ENCODE assay signal across 8 mouse cellular contexts in the genomic region with DNA sequence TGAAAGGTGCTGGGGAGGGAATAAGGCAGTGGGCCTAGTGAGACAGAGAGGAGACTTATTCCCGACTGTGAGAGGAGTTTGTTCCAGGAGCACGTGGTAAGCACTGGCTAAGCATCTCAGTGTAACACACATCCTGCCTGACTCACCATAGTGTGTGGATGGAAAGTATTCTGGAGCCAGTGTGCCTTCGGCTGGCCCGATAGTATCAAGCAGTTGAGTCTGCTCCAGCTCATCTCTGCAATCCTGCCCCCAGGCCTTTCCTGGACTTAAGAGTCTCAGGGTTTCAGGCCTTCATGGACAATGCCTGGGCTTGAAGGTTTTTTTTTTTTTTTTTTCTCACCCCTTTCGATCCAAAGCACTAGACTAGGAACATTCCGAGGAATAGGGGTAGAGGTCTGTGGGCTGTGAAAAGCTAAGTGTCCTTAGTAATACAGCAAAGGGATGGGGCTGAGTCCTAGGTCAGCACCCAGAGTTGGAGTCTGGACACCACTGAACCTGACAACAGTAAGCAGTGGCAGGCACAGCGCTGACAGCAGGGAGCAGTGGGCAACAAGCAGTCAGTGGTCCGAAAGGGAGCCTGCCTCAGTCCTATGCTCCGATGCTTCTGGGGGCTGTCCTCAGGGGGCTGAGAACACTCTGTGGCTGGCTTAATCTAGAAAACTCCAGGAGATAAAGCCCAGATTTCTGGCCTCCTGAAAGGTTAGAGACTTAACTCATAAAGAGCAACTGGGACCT. TPM values are rescaled to one million over a fixed set of nuclear protein-coding genes. Genes with fewer than 3 reads are reported as not detected.
DNase-seq lines count a peak whose midpoint lies in the region; ATAC-seq and TF ChIP-seq lines count a peak whose summit lies in the region.

No protein-coding gene starts in this region.

- peak; percentile 24; the same call in 1 of the 2 replicates for ATAC-seq in lung, embryonic 14.5 days (ENCODE audit: insufficient read depth)
- ATAC-seq in forebrain, postnatal 0 days, result peak; percentile 7
- peak; percentile 47 for ATAC-seq in hindbrain, embryonic 13.5 days (ENCODE audit: low FRiP score)
- peak; percentile 25; the same call in 1 of the 2 replicates for ATAC-seq in limb, embryonic 13.5 days (ENCODE audit: low FRiP score, low read depth)

- peak overlapping the region; percentile 98 for H3K9ac ChIP-seq in lung, embryonic 14.5 days
- peak overlapping the region; percentile 98 for H3K9ac ChIP-seq in forebrain, postnatal 0 days
- H3K9ac ChIP-seq in hindbrain, embryonic 13.5 days, result peak overlapping the region; percentile 85
- peak overlapping the region; percentile 97 for H3K9ac ChIP-seq in limb, embryonic 13.5 days

- no peaks in the 10 kb centered on the region for H3K27me3 ChIP-seq in lung, embryonic 14.5 days (ENCODE audit: insufficient read depth, low read length)
- no peaks in the 10 kb centered on the region for H3K27me3 ChIP-seq in forebrain, postnatal 0 days (ENCODE audit: insufficient read depth, low read length)
- no peaks in the 10 kb centered on the region for H3K27me3 ChIP-seq in hindbrain, embryonic 13.5 days
- no peaks in the 10 kb centered on the region for H3K27me3 ChIP-seq in limb, embryonic 13.5 days

- peak overlapping the region; percentile 85 for H3K4me2 ChIP-seq in lung, embryonic 14.5 days
- H3K4me2 ChIP-seq in forebrain, postnatal 0 days (ENCODE audit: low read depth), result peak overlapping the region; percentile 80
- H3K4me2 ChIP-seq in hindbrain, embryonic 13.5 days, result peak overlapping the region; percentile 84
- H3K4me2 ChIP-seq in limb, embryonic 13.5 days (replicated peaks), result peak overlapping the region; percentile 82

- peaks cover under 1% of the 10 kb centered on the region; the same call in 1 of the 2 replicates for H3K36me3 ChIP-seq in lung, embryonic 14.5 days (ENCODE audit: insufficient read depth)
- H3K36me3 ChIP-seq in forebrain, postnatal 0 days (ENCODE audit: insufficient read depth), result no peaks in the 10 kb centered on the region
- no peaks in the 10 kb centered on the region for H3K36me3 ChIP-seq in hindbrain, embryonic 13.5 days
- H3K36me3 ChIP-seq in limb, embryonic 13.5 days, result no peaks in the 10 kb centered on the region

- H3K4me1 ChIP-seq in lung, embryonic 14.5 days (ENCODE audit: insufficient read depth), result peaks cover 10% of the 10 kb centered on the region; the same call in 1 of the 2 replicates
- H3K4me1 ChIP-seq in forebrain, postnatal 0 days (ENCODE audit: insufficient read depth), result peaks cover 21% of the 10 kb centered on the region
- H3K4me1 ChIP-seq in hindbrain, embryonic 13.5 days (replicated peaks), result peaks cover 37% of the 10 kb centered on the region
- H3K4me1 ChIP-seq in limb, embryonic 13.5 days, result peaks cover 28% of the 10 kb centered on the region

- peak overlapping the region; percentile 98 for H3K27ac ChIP-seq in lung, embryonic 14.5 days (ENCODE audit: low read depth)
- H3K27ac ChIP-seq in forebrain, postnatal 0 days (ENCODE audit: low read depth, low read length), result peak overlapping the region; percentile 99
- H3K27ac ChIP-seq in hindbrain, embryonic 13.5 days, result peak overlapping the region; percentile 100
- peak overlapping the region; percentile 91 for H3K27ac ChIP-seq in limb, embryonic 13.5 days

- peak overlapping the region; percentile 99 for H3K4me3 ChIP-seq in lung, embryonic 14.5 days (ENCODE audit: low read depth, low read length)
- peak overlapping the region; percentile 100 for H3K4me3 ChIP-seq in forebrain, postnatal 0 days (ENCODE audit: low read depth, low read length)
- H3K4me3 ChIP-seq in hindbrain, embryonic 13.5 days, result peak overlapping the region; percentile 100
- peak overlapping the region; percentile 100 for H3K4me3 ChIP-seq in limb, embryonic 13.5 days

- 16% methylated on average over 9 of the region's 9 CpGs for WGBS in lung, embryonic 14.5 days
- WGBS in forebrain, postnatal 0 days, result 7% methylated on average over 9 of the region's 9 CpGs
- 7% methylated on average over 9 of the region's 9 CpGs for WGBS in hindbrain, embryonic 13.5 days
- whole genome bisulfite sequencing in limb, embryonic 13.5 days, result 22% methylated on average over 9 of the region's 9 CpGs

- peak; percentile 53 for DNase-seq in lung, embryonic 14.5 days
- no peak for DNase-seq in lung, postnatal 25 days (ENCODE audit: low spot score)
- peak; percentile 35 for DNase-seq in cerebellum, adult 11-12 months
- peak; percentile 19 for DNase-seq in forebrain, postnatal 0 days
- peak; percentile 38 for DNase-seq in neural tube, embryonic 10.5 days (ENCODE audit: extremely low spot score, low spot score)
- DNase-seq in c-Kit-positive CD71-positive TER-119-positive erythroid progenitor cells, embryonic 14.5 days (ENCODE audit: low spot score), result no peak

- no peak for TF ChIP-seq CTCF in lung, embryonic 14.5 days (IDR thresholded peaks at IDR 0.05; ENCODE audit: low read depth)
- no peak for TF ChIP-seq CTCF in forebrain, postnatal 0 days (IDR thresholded peaks at IDR 0.05; ENCODE audit: low read depth)

- H3K9me3 ChIP-seq in lung, embryonic 14.5 days (ENCODE audit: low read depth, low read length), result no peaks in the 10 kb centered on the region
- no peaks in the 10 kb centered on the region for H3K9me3 ChIP-seq in forebrain, postnatal 0 days (ENCODE audit: low read length)
- no peaks in the 10 kb centered on the region for H3K9me3 ChIP-seq in hindbrain, embryonic 13.5 days
- no peaks in the 10 kb centered on the region for H3K9me3 ChIP-seq in limb, embryonic 13.5 days

RNA-seq across cellular contexts. Expression of a gene that starts 1.2 kb away (rescaled TPM):
- 70.1 and 77.4 TPM in 2 replicates for polyA plus RNA-seq in lung, embryonic 14.5 days (2014; fragmentation: Nextera tagmentation; extraction: Ambion mirVana)
- 98.3 and 127 TPM in 2 replicates for total RNA-seq in forebrain, postnatal 0 days (2014; rRNA removed)
- polyA plus RNA-seq in forebrain, postnatal 0 days (2015; fragmentation: Nextera tagmentation; extraction: Ambion mirVana), result 46.4 and 58.6 TPM in 2 replicates
- 74.1 and 77.6 TPM in 2 replicates for polyA plus RNA-seq in hindbrain, embryonic 13.5 days (2015; fragmentation: Nextera tagmentation; extraction: Ambion mirVana)
- polyA plus RNA-seq in limb, embryonic 13.5 days (2015; fragmentation: Nextera tagmentation; extraction: Ambion mirVana), result 46.4 and 47.8 TPM in 2 replicates

RNA-seq across cellular contexts. Expression of a gene that starts 36.7 kb away (rescaled TPM):
- 50.2 and 53.7 TPM in 2 replicates for polyA plus RNA-seq in lung, embryonic 14.5 days (2014; fragmentation: Nextera tagmentation; extraction: Ambion mirVana)
- total RNA-seq in forebrain, postnatal 0 days (2014; rRNA removed), result 42.7 and 48.6 TPM in 2 replicates
- 79.7 and 83.6 TPM in 2 replicates for polyA plus RNA-seq in forebrain, postnatal 0 days (2015; fragmentation: Nextera tagmentation; extraction: Ambion mirVana)
- polyA plus RNA-seq in hindbrain, embryonic 13.5 days (2015; fragmentation: Nextera tagmentation; extraction: Ambion mirVana), result 58.0 and 58.5 TPM in 2 replicates
- 43.6 and 48.2 TPM in 2 replicates for polyA plus RNA-seq in limb, embryonic 13.5 days (2015; fragmentation: Nextera tagmentation; extraction: Ambion mirVana)

Comparison
In these comparisons a context has a peak if more than half of its experiments do, and no peak if none do; other contexts are left out.
1. DNase-seq: peak in lung, embryonic 14.5 days (single experiment), cerebellum, adult 11-12 months (single experiment), forebrain, postnatal 0 days (single experiment) and neural tube, embryonic 10.5 days (single experiment); none in lung, postnatal 25 days (single experiment) and c-Kit-positive CD71-positive TER-119-positive erythroid progenitor cells, embryonic 14.5 days (single experiment).
2. Peak in every context shown above with its lines, with median percentiles within 50 percentile points of each other: ATAC-seq, H3K27ac ChIP-seq, H3K4me2 ChIP-seq, H3K4me3 ChIP-seq and H3K9ac ChIP-seq.